Mouse (Mus musculus) limb, embryonic 13.5 days (tissue): ENCODE measurements around the gene Gm11020. TPM values are rescaled to one million over a fixed set of nuclear protein-coding genes. Genes with fewer than 3 reads are reported as not detected.
A peak's percentile ranks its signal among the peaks of the same experiment; 100 is the strongest.

Source experiments
- ATAC-seq: fragments of 200-750 bp; cut with Nextera tagmentation; 2 replicates; pipeline ENCODE4 v1.8.0; 2017; ENCODE audit warnings: low read depth, moderate number of reproducible peaks, moderate TSS enrichment; ENCODE audit not compliant: low FRiP score
- H3K27ac ChIP-seq: fragments of 300-500 bp; sonication (generic); 2 replicates; pipeline ENCODE4 v1.5.1; 2015; ENCODE audit warnings: inconsistent platforms, mild to moderate bottlenecking, moderate library complexity
- H3K27me3 ChIP-seq: fragments of 300-500 bp; sonication (generic); 2 replicates; pipeline ENCODE4 v1.6.1; 2015; ENCODE audit warnings: mild to moderate bottlenecking, inconsistent platforms
- H3K36me3 ChIP-seq: fragments of 300-500 bp; sonication (generic); 2 replicates; pipeline ENCODE4 v1.6.1; 2015; ENCODE audit warnings: inconsistent platforms, mild to moderate bottlenecking, moderate library complexity
- H3K4me1 ChIP-seq: fragments of 300-500 bp; sonication (generic); 2 replicates; pipeline ENCODE4 v1.6.1; 2015; ENCODE audit warnings: inconsistent platforms
- H3K4me2 ChIP-seq: fragments of 300-500 bp; sonication (generic); replicated peaks from 2 replicates; pipeline ENCODE4 v1.6.1; 2015; ENCODE audit warnings: inconsistent platforms, mild to moderate bottlenecking, moderate library complexity
- H3K4me3 ChIP-seq: fragments of 300-500 bp; sonication (generic); 2 replicates; pipeline ENCODE4 v1.5.1; 2015; ENCODE audit warnings: moderate library complexity, mild to moderate bottlenecking, inconsistent platforms
- H3K9ac ChIP-seq: fragments of 300-500 bp; sonication (generic); 2 replicates; pipeline ENCODE4 v1.6.1; 2015; ENCODE audit warnings: mild to moderate bottlenecking, inconsistent platforms
- H3K9me3 ChIP-seq: fragments of 300-500 bp; sonication (generic); 2 replicates; pipeline ENCODE4 v1.6.1; 2016; ENCODE audit warnings: inconsistent platforms
- WGBS: fragments of 180-500 bp; shearing (Covaris S2); methylation state at CpG from one replicate; pipeline ENCODE4 v1.1.7; 2015; 5-methylcytosine and 5-hydroxymethylcytosine counted together
- polyA plus RNA-seq: library from polyadenylated mRNA; unstranded; fragments of >200 nt; fragmentation: Nextera tagmentation; extraction: Ambion mirVana; gene quantifications from 2 replicates; pipeline ENCODE4 v1.2.1, GENCODE M21; 2015

Gene Gm11020
- polyA plus RNA-seq, 1 experiment from 2014 or later, result not detected

DNA sequence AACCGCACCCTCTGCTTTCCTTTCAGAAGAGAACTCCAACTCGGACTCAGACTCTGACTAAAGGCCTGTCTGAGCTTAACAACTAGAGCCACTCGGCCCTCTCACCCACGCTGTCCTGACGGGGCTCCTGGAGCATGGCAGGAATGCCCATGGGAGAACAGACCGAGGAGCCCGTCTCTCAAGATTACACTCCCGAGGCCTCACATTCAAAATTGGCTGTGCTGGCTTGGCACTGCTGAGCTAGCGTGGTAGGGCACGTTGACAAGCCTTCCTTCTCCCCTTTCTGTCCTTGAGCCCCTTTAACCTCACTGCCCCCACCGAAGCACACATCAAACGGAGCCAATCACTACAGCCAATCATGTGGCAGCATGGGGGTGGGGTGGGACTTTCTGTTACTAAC, 25.3 kb downstream of the Gm11020 start:
- Histone ChIP-seq H3K9ac (no peak overlapping the region), H3K27me3 (no peaks in the 10 kb centered on the region), H3K4me1 (peaks cover 10% of the 10 kb centered on the region), H3K4me2 (no peak overlapping the region), H3K9me3 (no peaks in the 10 kb centered on the region), H3K4me3 (no peak overlapping the region), H3K36me3 (peaks cover 41% of the 10 kb centered on the region), H3K27ac (no peak overlapping the region)
- WGBS, result 56% methylated on average over 12 of the region's 12 CpGs
- no peak for ATAC-seq

DNA sequence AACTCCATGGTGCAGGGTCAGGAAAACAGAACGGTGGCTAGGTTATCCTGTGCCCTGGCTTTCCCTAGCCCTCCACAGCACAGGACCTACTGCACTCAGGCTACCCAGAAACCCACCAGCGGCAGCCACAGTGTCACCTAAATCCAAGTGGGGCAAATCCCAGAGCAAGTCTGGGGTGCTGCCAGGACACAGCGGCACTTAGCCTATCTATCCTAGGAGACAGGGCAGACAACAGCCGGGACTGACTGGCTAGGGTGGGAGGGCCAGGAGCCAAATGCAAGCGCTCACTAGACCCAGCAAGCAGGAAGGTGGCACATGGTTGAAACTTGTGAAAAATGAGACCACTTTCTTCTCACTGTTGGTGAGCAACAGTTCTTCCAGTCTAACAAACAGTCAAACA, 27.6 kb downstream of the Gm11020 start:
- Histone ChIP-seq H3K9ac (no peak overlapping the region), H3K36me3 (peaks cover 62% of the 10 kb centered on the region), H3K9me3 (no peaks in the 10 kb centered on the region), H3K4me1 (0 out of 2 replicates have a peak, but pooled peaks cover 3% of the 10 kb centered on the region), H3K27me3 (no peaks in the 10 kb centered on the region), H3K4me3 (no peak overlapping the region), H3K4me2 (no peak overlapping the region), H3K27ac (no peak overlapping the region)
- WGBS, result 84% methylated on average over 5 of the region's 5 CpGs
- no peak for ATAC-seq

- no peak overlapping the region for H3K27ac ChIP-seq
- no peak for ATAC-seq
- no peaks in the 10 kb centered on the region for H3K27me3 ChIP-seq
- H3K9ac ChIP-seq, result no peak overlapping the region
- no peaks in the 10 kb centered on the region for H3K9me3 ChIP-seq
- H3K36me3 ChIP-seq, result peaks cover 64% of the 10 kb centered on the region
- H3K4me1 ChIP-seq, result no peaks in the 10 kb centered on the region
- no peak overlapping the region for H3K4me2 ChIP-seq
- H3K4me3 ChIP-seq, result no peak overlapping the region
- WGBS, result 80% methylated on average over 13 of the region's 13 CpGs
Observed at GRCm38 (mm10) chr8:104350047-104350446, 28.7 kb downstream of the Gm11020 start.

- WGBS, result 73% methylated on average over 5 of the region's 5 CpGs
- no peak overlapping the region for H3K27ac ChIP-seq
Observed at GRCm38 (mm10) chr8:104353186-104353585, 31.8 kb downstream of the Gm11020 start.

GRCm38 (mm10) chr8:104354504-104354903, 33.1 kb downstream of the Gm11020 start:
- no peak overlapping the region for H3K4me3 ChIP-seq
- no peak overlapping the region for H3K4me2 ChIP-seq
- H3K4me1 ChIP-seq, result no peaks in the 10 kb centered on the region
- no peaks in the 10 kb centered on the region for H3K9me3 ChIP-seq
- 89% methylated on average over 10 of the region's 10 CpGs for WGBS
- H3K36me3 ChIP-seq, result peaks cover 60% of the 10 kb centered on the region
- no peak overlapping the region for H3K9ac ChIP-seq
- H3K27me3 ChIP-seq, result no peaks in the 10 kb centered on the region
- no peak overlapping the region for H3K27ac ChIP-seq
- no peak for ATAC-seq

More at GRCm38 (mm10) chr8:104353186-104353585, 31.8 kb downstream of the Gm11020 start:
- Histone ChIP-seq H3K9ac (no peak overlapping the region), H3K9me3 (no peaks in the 10 kb centered on the region), H3K36me3 (peaks cover 60% of the 10 kb centered on the region), H3K4me2 (no peak overlapping the region), H3K4me3 (no peak overlapping the region), H3K4me1 (no peaks in the 10 kb centered on the region), H3K27me3 (no peaks in the 10 kb centered on the region)
- ATAC-seq, result no peak

- Histone ChIP-seq H3K9me3 (no peaks in the 10 kb centered on the region), H3K36me3 (peaks cover 38% of the 10 kb centered on the region), H3K27me3 (no peaks in the 10 kb centered on the region), H3K27ac (no peak overlapping the region), H3K4me3 (no peak overlapping the region), H3K4me2 (no peak overlapping the region), H3K9ac (no peak overlapping the region), H3K4me1 (no peaks in the 10 kb centered on the region)
- no peak for ATAC-seq
- 80% methylated on average over 3 of the region's 3 CpGs for WGBS
Observed at GRCm38 (mm10) chr8:104358637-104359036, 37.3 kb downstream of the Gm11020 start.

DNA sequence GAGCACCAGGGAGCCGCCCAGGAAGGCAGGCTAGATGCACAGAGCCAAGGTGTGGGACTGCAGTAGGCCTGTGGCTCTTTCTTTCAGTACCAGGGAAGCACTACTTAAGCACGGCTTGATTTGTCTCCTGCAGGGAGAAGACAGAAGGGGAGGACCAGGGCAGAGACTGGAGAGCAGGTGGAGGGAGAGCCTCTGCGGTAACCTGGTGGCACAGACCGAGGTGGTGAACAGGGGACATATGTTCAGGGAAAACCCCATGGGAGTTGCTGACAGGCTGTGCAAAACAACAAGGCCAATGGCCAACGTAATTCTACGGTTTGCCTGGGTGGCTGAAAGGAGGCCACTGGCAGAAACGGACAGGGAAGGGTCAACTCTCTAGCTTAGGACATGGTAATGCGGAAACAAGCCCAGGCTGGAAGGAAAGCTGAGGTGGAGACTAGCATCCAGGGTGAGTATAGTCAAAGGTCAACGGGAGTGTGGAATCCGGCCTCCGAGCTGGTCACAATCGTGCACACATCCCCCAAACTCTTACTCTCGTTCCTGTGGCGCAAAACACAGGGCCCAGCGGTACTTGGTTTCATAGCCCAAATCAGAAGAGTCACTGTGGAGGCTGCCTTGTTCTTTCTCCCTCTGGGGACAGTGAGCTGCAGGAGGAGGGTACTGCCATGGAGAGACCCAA, 38.5 kb downstream of the Gm11020 start:
- whole genome bisulfite sequencing, result 76% methylated on average over 15 of the region's 15 CpGs
- no peaks in the 10 kb centered on the region for H3K9me3 ChIP-seq
- peaks cover 26% of the 10 kb centered on the region for H3K36me3 ChIP-seq
- no peak overlapping the region for H3K9ac ChIP-seq
- no peaks in the 10 kb centered on the region for H3K4me1 ChIP-seq
- no peaks in the 10 kb centered on the region for H3K27me3 ChIP-seq
- no peak overlapping the region for H3K27ac ChIP-seq
- H3K4me3 ChIP-seq, result no peak overlapping the region
- H3K4me2 ChIP-seq, result no peak overlapping the region
- no peak for ATAC-seq

DNA sequence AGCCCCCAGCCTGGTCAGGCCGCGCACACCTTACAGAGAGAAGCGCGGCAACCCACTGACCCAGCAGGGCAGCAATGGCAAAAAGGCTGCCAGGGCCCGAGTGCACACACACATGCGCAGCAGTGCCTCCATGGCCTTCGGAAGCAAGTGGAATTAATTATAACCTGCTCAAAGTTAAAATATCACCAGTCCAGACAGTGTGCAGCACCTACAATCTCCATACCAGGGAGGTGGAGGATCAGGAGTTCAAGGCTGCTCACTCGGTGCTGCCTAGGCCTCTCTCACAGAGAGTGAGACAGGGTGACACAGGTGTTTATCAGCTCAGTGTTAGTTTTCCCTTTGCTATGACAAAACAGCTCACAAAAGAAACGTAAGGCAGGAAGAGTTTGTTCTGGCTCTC, 44.3 kb downstream of the Gm11020 start:
- Histone ChIP-seq H3K4me2 (no peak overlapping the region), H3K9me3 (no peaks in the 10 kb centered on the region), H3K9ac (no peak overlapping the region), H3K27ac (no peak overlapping the region), H3K4me3 (no peak overlapping the region), H3K4me1 (peaks cover 13% of the 10 kb centered on the region), H3K27me3 (no peaks in the 10 kb centered on the region), H3K36me3 (no peaks in the 10 kb centered on the region; the same call in 1 of the 2 replicates)
- no peak for ATAC-seq
- 84% methylated on average over 9 of the region's 9 CpGs for WGBS

DNA sequence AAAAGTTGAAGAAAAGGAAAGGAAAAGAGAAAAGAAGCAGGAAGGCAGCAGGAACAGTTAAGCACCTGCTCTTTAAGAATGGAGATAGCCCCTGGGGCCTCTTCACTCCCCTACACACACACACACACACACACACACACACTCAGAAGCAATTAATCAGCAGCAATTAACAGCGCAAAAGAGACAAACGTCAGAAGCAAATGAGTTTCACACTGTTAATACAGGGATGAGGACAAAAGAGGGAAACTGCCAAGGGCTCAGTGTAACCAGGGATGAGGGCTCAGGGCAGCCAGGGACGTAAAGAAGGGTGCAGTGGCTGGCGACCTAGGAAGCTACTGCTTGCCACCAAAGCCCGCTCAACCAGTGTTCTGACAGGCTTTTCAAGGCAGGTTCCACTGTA, 46.0 kb downstream of the Gm11020 start:
- peaks cover 13% of the 10 kb centered on the region for H3K4me1 ChIP-seq
- ATAC-seq, result no peak

DNA sequence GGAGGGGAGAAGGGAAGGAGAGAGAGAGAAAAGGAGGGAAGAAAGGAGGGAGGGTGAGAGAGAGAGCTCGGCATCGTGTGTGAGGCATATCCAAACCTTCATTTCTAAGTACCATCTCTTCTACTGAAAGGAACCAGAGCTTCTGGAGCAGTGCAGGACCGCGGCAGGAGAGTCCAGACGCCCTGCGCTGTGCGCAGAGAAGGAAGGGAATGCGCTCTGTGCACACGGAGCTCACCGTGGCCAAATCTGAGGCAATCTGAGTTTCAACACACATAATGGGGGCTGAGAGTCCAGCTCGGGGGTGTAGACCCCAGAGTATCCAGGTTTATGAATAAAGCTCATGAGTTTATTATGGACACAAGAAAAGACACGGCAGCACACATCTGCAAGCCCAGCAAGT, 48.2 kb downstream of the Gm11020 start:
- H3K4me1 ChIP-seq, result peaks cover 19% of the 10 kb centered on the region
- no peak overlapping the region for H3K27ac ChIP-seq
- no peak overlapping the region for H3K4me2 ChIP-seq
- H3K9me3 ChIP-seq, result no peaks in the 10 kb centered on the region
- no peak overlapping the region for H3K4me3 ChIP-seq
- no peak for ATAC-seq
- no peaks in the 10 kb centered on the region for H3K27me3 ChIP-seq
- H3K9ac ChIP-seq, result 0 out of 2 replicates have a peak overlapping the region, but pooled peaks have one; percentile 26
- WGBS, result 86% methylated on average over 12 of the region's 12 CpGs
- H3K36me3 ChIP-seq, result 0 out of 2 replicates have a peak, but pooled peaks cover 3% of the 10 kb centered on the region

More for the DNA sequence above, 46.0 kb downstream of the Gm11020 start:
- no peaks in the 10 kb centered on the region for H3K9me3 ChIP-seq
- H3K4me3 ChIP-seq, result no peak overlapping the region
- H3K27ac ChIP-seq, result no peak overlapping the region
- no peak overlapping the region for H3K4me2 ChIP-seq
- H3K27me3 ChIP-seq, result no peaks in the 10 kb centered on the region
- 60% methylated on average over 5 of the region's 5 CpGs for WGBS
- H3K36me3 ChIP-seq, result 0 out of 2 replicates have a peak, but pooled peaks cover 3% of the 10 kb centered on the region
- H3K9ac ChIP-seq, result no peak overlapping the region

DNA sequence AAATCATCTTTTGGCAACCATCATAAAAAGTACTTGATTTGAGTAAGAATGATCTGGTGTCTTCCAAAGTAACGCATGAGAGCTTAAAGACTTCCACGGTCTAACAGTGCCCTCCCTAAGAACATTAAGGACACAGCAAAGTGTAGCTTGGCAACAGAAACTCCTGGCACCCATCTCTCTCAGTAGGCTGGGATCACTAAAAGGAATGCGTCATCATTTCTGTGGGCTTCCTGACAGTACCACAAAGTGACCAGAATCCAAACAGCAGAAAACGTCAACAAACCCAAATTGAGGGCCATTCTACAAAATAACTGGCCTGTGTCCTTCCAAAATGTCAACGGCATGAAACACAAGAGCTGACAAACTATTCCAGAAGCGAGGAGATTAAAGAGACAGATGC, 48.7 kb downstream of the Gm11020 start:
- ATAC-seq, result no peak
- Histone ChIP-seq H3K4me3 (no peak overlapping the region), H3K27ac (no peak overlapping the region), H3K36me3 (0 out of 2 replicates have a peak, but pooled peaks cover 3% of the 10 kb centered on the region), H3K9ac (no peak overlapping the region), H3K27me3 (no peaks in the 10 kb centered on the region), H3K4me1 (peaks cover 23% of the 10 kb centered on the region), H3K4me2 (no peak overlapping the region), H3K9me3 (no peaks in the 10 kb centered on the region)
- 71% methylated on average over 6 of the region's 6 CpGs for WGBS

- 89% methylated on average over 6 of the region's 6 CpGs for WGBS
- no peaks in the 10 kb centered on the region for H3K27me3 ChIP-seq
- ATAC-seq, result no peak
- no peak overlapping the region for H3K9ac ChIP-seq
- H3K4me1 ChIP-seq, result peaks cover 31% of the 10 kb centered on the region
- no peak overlapping the region for H3K27ac ChIP-seq
- no peaks in the 10 kb centered on the region for H3K9me3 ChIP-seq
- no peak overlapping the region for H3K4me2 ChIP-seq
- H3K36me3 ChIP-seq, result 0 out of 2 replicates have a peak, but pooled peaks cover 3% of the 10 kb centered on the region
- no peak overlapping the region for H3K4me3 ChIP-seq
Observed at GRCm38 (mm10) chr8:104371121-104371520, 49.8 kb downstream of the Gm11020 start.
